Mouse (Mus musculus) limb, embryonic 14.5 days (tissue): Measurements from ENCODE around the gene Ifna6. TPM values are rescaled to one million over a fixed set of nuclear protein-coding genes. Genes with fewer than 3 reads are reported as not detected.

Source experiments
- ATAC-seq: fragments of 200-750 bp; cut with Nextera tagmentation; 2 replicates; pipeline ENCODE4 v1.8.0; 2017; ENCODE audit warnings: low read depth, moderate number of reproducible peaks, moderate TSS enrichment; ENCODE audit not compliant: low FRiP score
- DNase-seq: peaks from one replicate; pipeline ENCODE4 v3.0.0-alpha.2; 2015; ENCODE audit warnings: low spot score
- H3K27ac ChIP-seq: fragments of 300-500 bp; sonication (generic); replicated peaks from 2 replicates; pipeline ENCODE4 v1.5.1; 2014; ENCODE audit warnings: low read depth, mild to moderate bottlenecking, low read length, moderate library complexity, mixed read lengths
- H3K27me3 ChIP-seq: fragments of 300-500 bp; sonication (generic); 2 replicates; pipeline ENCODE4 v1.6.1; 2014; ENCODE audit warnings: low read length, mixed read lengths; ENCODE audit not compliant: control insufficient read depth, insufficient read depth
- H3K36me3 ChIP-seq: fragments of 300-500 bp; sonication (generic); 2 replicates; pipeline ENCODE4 v1.6.1; 2014; ENCODE audit warnings: mild to moderate bottlenecking, low read length, moderate library complexity, mixed read lengths; ENCODE audit not compliant: control insufficient read depth, insufficient read depth
- H3K4me1 ChIP-seq: fragments of 300-500 bp; sonication (generic); 2 replicates; pipeline ENCODE4 v1.6.1; 2014; ENCODE audit warnings: antibody characterized with exemption, low read length, mixed read lengths; ENCODE audit not compliant: control insufficient read depth, insufficient read depth
- H3K4me2 ChIP-seq: fragments of 300-500 bp; sonication (generic); replicated peaks from 2 replicates; pipeline ENCODE4 v1.6.1; 2014; ENCODE audit warnings: low read depth, mild to moderate bottlenecking, low read length, moderate library complexity; ENCODE audit not compliant: severe bottlenecking
- H3K4me3 ChIP-seq: fragments of 300-500 bp; sonication (generic); replicated peaks from 2 replicates; pipeline ENCODE4 v1.5.1; 2014; ENCODE audit warnings: low read length
- H3K9ac ChIP-seq: fragments of 300-500 bp; sonication (generic); 2 replicates; pipeline ENCODE4 v1.6.1; 2014; ENCODE audit warnings: mild to moderate bottlenecking, low read depth, low read length, moderate library complexity; ENCODE audit not compliant: severe bottlenecking
- H3K9me3 ChIP-seq: fragments of 300-500 bp; sonication (generic); 2 replicates; pipeline ENCODE4 v1.6.1; 2016; ENCODE audit warnings: low read length; ENCODE audit not compliant: control insufficient read depth
- POLR2A ChIP-seq: fragments of 200-500 bp; IDR thresholded peaks from 2 replicates; pipeline ENCODE4 v1.8.0; 2012; ENCODE audit warnings: inconsistent platforms, mild to moderate bottlenecking, moderate library complexity, borderline replicate concordance; ENCODE audit not compliant: insufficient read depth, insufficient read length; ENCODE audit errors: extremely low read depth
- WGBS: fragments of 180-500 bp; shearing (Covaris S2); extraction: QIAGEN DNeasy Blood & Tissue Kit; methylation state at CpG from one replicate; pipeline ENCODE4 v1.1.7; 2014; 5-methylcytosine and 5-hydroxymethylcytosine counted together
- polyA plus RNA-seq, 2 experiments: library from polyadenylated mRNA; depleted of rRNA in 1 of 2; stranded (reverse) in 1 of 2; unstranded in 1 of 2; fragments of >200 nt; fragmentation: Nextera tagmentation in 1 of 2; extraction: Ambion mirVana in 1 of 2; gene quantifications; 2 replicates each; pipeline versions ENCODE4 v1.2.1 to v1.2.3; 2012 to 2014

The Ifna6 gene
- polyA plus RNA-seq, 2 experiments: not detected

DNA sequence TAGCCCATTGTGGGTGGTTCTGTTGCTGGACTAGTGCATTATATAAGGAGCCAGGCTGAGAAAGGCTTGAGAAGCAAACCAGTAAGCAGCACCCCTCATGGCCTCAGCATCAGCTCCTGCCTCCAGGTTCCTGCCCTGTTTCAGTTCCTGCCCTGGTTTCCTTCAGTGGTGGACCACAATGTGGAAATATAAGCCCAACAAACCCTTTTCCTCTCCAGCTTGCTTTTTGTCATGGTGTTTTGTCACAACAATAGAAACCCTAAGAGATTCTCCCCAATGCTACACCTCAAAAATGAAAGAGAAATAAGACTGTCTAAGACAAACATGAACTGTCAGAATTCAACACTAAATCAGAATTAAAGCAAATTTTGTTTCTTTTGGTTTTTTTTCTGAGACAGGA is 32.0 kb downstream of the Ifna6 start:
- no peak overlapping the region for H3K4me3 ChIP-seq
- H3K27me3 ChIP-seq: no peaks in the 10 kb centered on the region
- H3K27ac ChIP-seq: no peak overlapping the region
- ATAC-seq: no peak
- H3K4me1 ChIP-seq: no peaks in the 10 kb centered on the region
- no peak overlapping the region for H3K4me2 ChIP-seq
- TF ChIP-seq POLR2A: no peak
- H3K9ac ChIP-seq: no peak overlapping the region
- H3K9me3 ChIP-seq: no peaks in the 10 kb centered on the region
- no peaks in the 10 kb centered on the region for H3K36me3 ChIP-seq
- no peak for DNase-seq

DNA sequence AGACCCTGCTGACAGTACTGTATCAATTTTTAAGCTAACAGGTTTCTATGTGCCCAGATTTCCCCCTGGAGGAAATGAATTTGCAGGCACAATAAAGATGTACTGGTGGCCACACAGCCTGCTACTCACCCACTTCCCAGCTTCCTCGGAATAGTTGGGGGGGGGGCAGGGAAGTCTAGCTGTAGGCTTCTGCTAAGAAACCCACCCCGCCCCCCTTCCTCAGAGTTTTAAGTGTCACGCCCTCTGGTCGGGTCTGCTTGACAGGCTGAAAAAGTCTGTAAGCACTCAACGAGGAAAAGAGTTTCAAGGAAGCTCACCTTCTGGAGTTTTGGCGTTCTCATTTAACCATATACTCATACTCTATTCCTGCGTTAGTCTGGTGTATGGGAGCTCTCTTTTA is 36.1 kb downstream of the Ifna6 start:
- Histone ChIP-seq H3K27ac (no peak overlapping the region), H3K36me3 (no peaks in the 10 kb centered on the region), H3K9ac (no peak overlapping the region), H3K4me2 (no peak overlapping the region), H3K9me3 (no peaks in the 10 kb centered on the region), H3K4me3 (no peak overlapping the region), H3K4me1 (peaks cover 5% of the 10 kb centered on the region; the same call in 1 of the 2 replicates), H3K27me3 (no peaks in the 10 kb centered on the region)
- 7% methylated on average over 7 of the region's 7 CpGs for WGBS
- no peak for ATAC-seq
- DNase-seq: no peak
- no peak for TF ChIP-seq POLR2A

DNA sequence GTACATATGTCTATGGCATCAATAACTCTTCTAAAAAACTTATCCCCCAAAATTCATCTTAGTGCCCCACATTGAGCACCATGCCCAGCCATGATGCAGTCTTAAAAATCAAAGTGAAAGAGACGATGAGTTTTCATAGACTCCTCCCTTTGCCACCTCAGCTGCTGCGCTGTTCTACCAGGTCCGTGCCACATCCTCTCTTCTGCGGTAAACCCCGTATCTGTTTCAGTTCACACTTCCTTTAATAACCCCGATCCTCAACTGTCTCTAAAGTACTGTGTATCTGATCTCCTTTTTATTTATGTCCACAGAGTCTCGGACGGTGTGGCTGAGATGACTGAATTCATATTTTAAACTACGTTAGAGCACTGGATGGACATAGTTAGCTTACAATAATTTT is 37.4 kb downstream of the Ifna6 start:
- Histone ChIP-seq H3K36me3 (no peaks in the 10 kb centered on the region), H3K4me3 (no peak overlapping the region), H3K27ac (no peak overlapping the region), H3K27me3 (no peaks in the 10 kb centered on the region), H3K9ac (no peak overlapping the region), H3K4me1 (peaks cover 5% of the 10 kb centered on the region), H3K9me3 (no peaks in the 10 kb centered on the region), H3K4me2 (no peak overlapping the region)
- 65% methylated on average over 9 of the region's 9 CpGs for WGBS
- no peak for ATAC-seq
- TF ChIP-seq POLR2A: no peak
- no peak for DNase-seq

DNA sequence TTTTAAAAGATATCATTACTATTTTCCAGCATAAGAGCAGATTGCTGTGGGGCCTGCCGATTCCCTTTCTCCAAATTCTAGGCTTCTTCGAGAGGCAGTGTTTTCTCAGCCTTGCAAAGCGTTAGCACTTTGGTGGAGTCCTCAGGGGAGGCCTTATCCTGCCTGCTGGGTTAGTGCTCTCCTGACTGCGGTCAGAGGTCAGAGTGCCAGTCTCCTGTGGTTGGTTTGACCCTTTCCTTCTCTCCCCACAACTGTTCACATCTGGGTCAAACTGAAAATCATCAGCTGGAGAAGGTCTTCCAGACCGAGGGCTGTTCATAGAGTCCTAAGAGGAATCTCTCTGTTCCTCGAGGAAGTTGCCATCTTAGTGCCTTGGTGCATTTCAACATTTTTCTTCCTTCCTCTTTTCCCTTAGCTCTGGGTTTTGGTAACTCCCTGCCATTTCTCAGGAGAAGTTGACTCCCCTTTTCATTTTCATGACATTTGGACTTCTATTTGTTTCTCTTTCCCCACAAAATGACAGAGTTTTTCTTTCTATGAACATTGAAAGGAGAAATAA is 37.9 kb downstream of the Ifna6 start:
- Histone ChIP-seq H3K27ac (no peak overlapping the region), H3K9me3 (no peaks in the 10 kb centered on the region), H3K36me3 (no peaks in the 10 kb centered on the region), H3K4me1 (peaks cover 5% of the 10 kb centered on the region), H3K27me3 (no peaks in the 10 kb centered on the region), H3K4me3 (no peak overlapping the region), H3K9ac (no peak overlapping the region), H3K4me2 (no peak overlapping the region)
- 43% methylated on average over 6 of the region's 6 CpGs for WGBS
- no peak for TF ChIP-seq POLR2A
- ATAC-seq: no peak
- DNase-seq: no peak

DNA sequence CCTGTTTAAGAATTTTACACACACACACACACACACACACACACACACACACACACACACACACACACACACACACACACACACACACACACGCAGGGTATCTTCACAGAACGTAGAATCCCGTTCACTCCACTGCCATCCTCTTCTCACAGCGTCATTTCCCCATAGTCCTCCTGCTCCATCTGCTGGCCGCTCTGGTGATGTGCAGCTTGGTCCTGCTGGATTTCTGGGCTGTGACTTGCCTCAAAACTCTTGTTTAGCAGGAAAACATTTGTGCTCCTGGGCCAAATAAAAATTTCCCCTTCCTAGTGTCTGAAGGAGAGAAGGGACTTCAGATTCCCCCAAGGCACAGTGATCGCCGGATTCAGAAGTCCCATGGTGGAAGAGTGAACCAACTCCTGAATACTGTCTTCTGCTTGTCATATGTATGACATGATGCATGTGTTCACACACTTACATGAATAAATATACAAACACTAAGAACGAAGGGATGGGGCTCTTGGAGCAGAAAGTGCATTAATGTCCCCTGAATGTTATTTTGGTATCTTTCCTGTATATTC is 40.2 kb downstream of the Ifna6 start:
- TF ChIP-seq POLR2A: no peak
- H3K27ac ChIP-seq: no peak overlapping the region
- peak; percentile 68; the same call in 1 of the 2 replicates for ATAC-seq

More for the DNA sequence above, 40.2 kb downstream of the Ifna6 start:
- Histone ChIP-seq H3K4me1 (peaks cover 5% of the 10 kb centered on the region), H3K4me3 (peak overlapping the region; percentile 49), H3K9ac (no peak overlapping the region), H3K36me3 (no peaks in the 10 kb centered on the region), H3K4me2 (peak overlapping the region; percentile 82), H3K27me3 (no peaks in the 10 kb centered on the region), H3K9me3 (no peaks in the 10 kb centered on the region)
- peak; percentile 68 for DNase-seq
- 1% methylated on average over 8 of the region's 8 CpGs for WGBS
